Mouse (Mus musculus) lung, adult 2 months (tissue): ENCODE data around the gene Cd101.

Experiments
- CTCF ChIP-seq: fragments of 200-500 bp; IDR thresholded peaks from 2 replicates; pipeline ENCODE4 v1.5.1; 2011; ENCODE audit warnings: mild to moderate bottlenecking, low read length, control low read depth; ENCODE audit not compliant: insufficient read depth
- POLR2A ChIP-seq: fragments of 200-500 bp; IDR thresholded peaks from 2 replicates; pipeline ENCODE4 v1.6.1; 2011; ENCODE audit warnings: low read depth, mild to moderate bottlenecking, control low read depth, low read length, borderline replicate concordance; ENCODE audit errors: extremely low read depth

- TF ChIP-seq POLR2A = no peak
- no peak for TF ChIP-seq CTCF
Measured at GRCm38 (mm10) chr3:100993158-100993557, 36.2 kb downstream of the Cd101 start.
